Mouse (Mus musculus) liver, embryonic 14.5 days (tissue): ENCODE measurements around the gene Gm5475. TPM values are rescaled to one million over a fixed set of nuclear protein-coding genes. Genes with fewer than 3 reads are reported as not detected.
A peak's percentile ranks its signal among the peaks of the same experiment; 100 is the strongest.

Experiments used
- ATAC-seq: fragments of 200-750 bp; cut with Nextera tagmentation; 2 replicates; pipeline ENCODE4 v1.8.0; 2017; ENCODE audit warnings: moderate number of reproducible peaks, mild to moderate bottlenecking, moderate library complexity; ENCODE audit not compliant: insufficient read depth
- DNase-seq, 3 experiments: peaks; one replicate each; pipeline ENCODE4 v3.0.0-alpha.2; 2012 to 2013; ENCODE audit warnings: low read depth in 3 of 3, low spot score in 3 of 3
- H3K27ac ChIP-seq: fragments of 300-500 bp; sonication (generic); 2 replicates; pipeline ENCODE4 v1.5.1; 2014; ENCODE audit warnings: moderate library complexity, mild to moderate bottlenecking, control low read depth, inconsistent platforms
- H3K27me3 ChIP-seq: fragments of 300-500 bp; sonication (generic); 2 replicates; pipeline ENCODE4 v1.6.1; 2014; ENCODE audit warnings: mild to moderate bottlenecking, low read length, moderate library complexity; ENCODE audit not compliant: control insufficient read depth, insufficient read depth
- H3K36me3 ChIP-seq: fragments of 300-500 bp; sonication (generic); replicated peaks from 2 replicates; pipeline ENCODE4 v1.6.1; 2014; ENCODE audit warnings: low read depth; ENCODE audit not compliant: control insufficient read depth, insufficient read depth
- H3K4me1 ChIP-seq, 2 experiments: fragments of 200-500 bp in 1 of 2; fragments of 300-500 bp in 1 of 2; sonication (generic) in 1 of 2; replicated peaks; 2 replicates each; pipeline ENCODE4 v1.6.1; 2012 to 2014; ENCODE audit warnings: antibody characterized with exemption in 1 of 2, inconsistent platforms in 1 of 2, low read length in 1 of 2; ENCODE audit not compliant: control insufficient read depth in 2 of 2, insufficient read depth in 2 of 2
- H3K4me2 ChIP-seq: fragments of 300-500 bp; sonication (generic); 2 replicates; pipeline ENCODE4 v1.6.1; 2014; ENCODE audit warnings: low read depth, mild to moderate bottlenecking, control low read depth, moderate library complexity
- H3K4me3 ChIP-seq, 2 experiments: fragments of 200-500 bp in 1 of 2; fragments of 300-500 bp in 1 of 2; sonication (generic) in 1 of 2; 2 replicates each; pipeline ENCODE4 v1.5.1; 2012 to 2014; ENCODE audit warnings: low read depth in 2 of 2, low read length in 2 of 2, mild to moderate bottlenecking in 2 of 2, control low read depth in 1 of 2, inconsistent platforms in 1 of 2, moderate library complexity in 1 of 2; ENCODE audit not compliant: insufficient read depth in 1 of 2
- H3K9ac ChIP-seq: fragments of 300-500 bp; sonication (generic); replicated peaks from 2 replicates; pipeline ENCODE4 v1.6.1; 2014; ENCODE audit warnings: mild to moderate bottlenecking, control low read depth, moderate library complexity
- H3K9me3 ChIP-seq: fragments of 300-500 bp; sonication (generic); 2 replicates; pipeline ENCODE4 v1.6.1; 2016; ENCODE audit warnings: low read length, mixed read lengths; ENCODE audit not compliant: control insufficient read depth
- CTCF ChIP-seq: IDR thresholded peaks from 2 replicates; pipeline ENCODE4 v1.5.1; 2016; ENCODE audit warnings: antibody characterized with exemption, low read depth, control low read depth
- EP300 ChIP-seq: IDR thresholded peaks from 2 replicates; pipeline ENCODE4 v1.6.1; 2016; ENCODE audit warnings: antibody characterized with exemption, low read depth
- WGBS: fragments of 180-500 bp; shearing (Covaris S2); extraction: QIAGEN DNeasy Blood & Tissue Kit; methylation state at CpG from one replicate; pipeline ENCODE4 v1.1.7; 2014; ENCODE audit not compliant: insufficient replicate concordance; 5-methylcytosine and 5-hydroxymethylcytosine counted together
- polyA plus RNA-seq, 2 experiments: library from polyadenylated mRNA; depleted of rRNA in 1 of 2; stranded (reverse) in 1 of 2; unstranded in 1 of 2; fragments of >200 nt; fragmentation: Nextera tagmentation in 1 of 2; extraction: Ambion mirVana in 1 of 2; gene quantifications; 2 replicates each; pipeline versions ENCODE4 v1.2.1 to v1.2.3; 2012 to 2014

Gene Gm5475
- polyA plus RNA-seq, 2 experiments: 0.01 TPM; not detected in 1

DNA sequence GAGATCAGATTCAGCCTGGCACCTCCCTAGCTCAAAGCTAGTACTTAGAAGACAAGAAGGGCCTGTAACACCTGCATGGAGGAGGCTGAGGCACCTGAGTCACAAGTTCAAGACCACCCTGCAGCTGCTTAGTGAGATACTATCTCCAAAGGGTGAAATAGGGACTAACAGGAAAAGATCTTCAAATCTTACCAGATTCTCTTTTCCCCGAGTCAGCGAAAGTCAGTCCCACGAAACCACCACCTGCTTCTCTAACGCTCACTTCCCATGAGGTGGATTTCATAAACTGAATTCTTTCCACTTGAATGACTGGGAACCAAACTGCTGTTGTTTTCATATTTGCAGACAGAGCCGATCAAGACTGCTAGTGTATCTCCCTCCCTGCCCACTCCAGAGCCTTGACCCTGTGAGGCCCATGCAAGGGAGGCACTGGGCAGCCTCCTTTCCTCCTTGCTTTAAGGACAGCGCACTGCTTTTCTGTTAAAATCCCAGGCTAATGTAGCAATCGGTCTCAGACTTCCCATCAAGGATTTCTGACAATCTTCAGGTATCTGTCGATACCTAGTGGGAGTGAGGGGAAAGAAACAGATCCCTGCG lies 4.0 kb upstream of the Gm5475 start:
- H3K27me3 ChIP-seq: no peaks in the 10 kb centered on the region
- no peaks in the 10 kb centered on the region for H3K9me3 ChIP-seq
- no peak for TF ChIP-seq CTCF
- TF ChIP-seq EP300: no peak
- H3K4me3 ChIP-seq: peak overlapping the region; percentile 15 to 100; a peak in 3 of 4 replicates
- H3K9ac ChIP-seq: peak overlapping the region; percentile 86
- H3K4me2 ChIP-seq: peak overlapping the region; percentile 100
- peaks cover 42 to 68% of the 10 kb centered on the region in 2 experiments for H3K4me1 ChIP-seq
- H3K36me3 ChIP-seq: peaks cover 12% of the 10 kb centered on the region
- whole genome bisulfite sequencing: 59% methylated on average over 9 of the region's 9 CpGs
- H3K27ac ChIP-seq: peak overlapping the region; percentile 60
- ATAC-seq (no peak), DNase-seq (no peak)

DNA sequence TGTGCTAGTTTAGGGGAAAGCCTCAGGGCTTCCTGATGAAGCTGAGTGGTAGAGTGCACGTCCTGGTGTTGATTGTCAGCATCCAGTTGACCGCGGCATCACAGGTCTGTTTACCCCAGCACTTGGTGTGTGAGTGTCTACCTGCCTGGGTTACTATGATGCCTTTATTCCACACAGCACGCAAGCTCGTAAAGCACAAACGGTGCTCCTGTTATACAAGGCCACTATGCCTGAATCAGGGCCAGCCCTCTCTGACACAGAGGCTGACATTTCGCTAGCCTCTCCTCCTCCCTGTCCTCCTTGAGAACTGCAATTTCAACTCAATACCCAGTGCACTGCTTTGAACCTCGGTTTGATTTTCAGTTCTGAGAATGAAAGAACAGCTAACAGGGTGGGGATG lies 2.6 kb upstream of the Gm5475 start:
- Histone ChIP-seq H3K9ac (peak overlapping the region; percentile 86), H3K4me2 (peak overlapping the region; percentile 100), H3K27me3 (peaks cover 5% of the 10 kb centered on the region), H3K36me3 (peaks cover 12% of the 10 kb centered on the region), H3K9me3 (no peaks in the 10 kb centered on the region), H3K4me1 (peaks cover 45 to 61% of the 10 kb centered on the region in 2 experiments), H3K27ac (peak overlapping the region; percentile 97), H3K4me3 (peak overlapping the region; percentile 57 to 100)
- TF ChIP-seq CTCF: no peak
- no peak for TF ChIP-seq EP300
- 0 out of 2 replicates have a peak, but pooled peaks have one; percentile 2 for ATAC-seq
- 36% methylated on average over 8 of the region's 8 CpGs for WGBS
- DNase-seq: no peak

DNA sequence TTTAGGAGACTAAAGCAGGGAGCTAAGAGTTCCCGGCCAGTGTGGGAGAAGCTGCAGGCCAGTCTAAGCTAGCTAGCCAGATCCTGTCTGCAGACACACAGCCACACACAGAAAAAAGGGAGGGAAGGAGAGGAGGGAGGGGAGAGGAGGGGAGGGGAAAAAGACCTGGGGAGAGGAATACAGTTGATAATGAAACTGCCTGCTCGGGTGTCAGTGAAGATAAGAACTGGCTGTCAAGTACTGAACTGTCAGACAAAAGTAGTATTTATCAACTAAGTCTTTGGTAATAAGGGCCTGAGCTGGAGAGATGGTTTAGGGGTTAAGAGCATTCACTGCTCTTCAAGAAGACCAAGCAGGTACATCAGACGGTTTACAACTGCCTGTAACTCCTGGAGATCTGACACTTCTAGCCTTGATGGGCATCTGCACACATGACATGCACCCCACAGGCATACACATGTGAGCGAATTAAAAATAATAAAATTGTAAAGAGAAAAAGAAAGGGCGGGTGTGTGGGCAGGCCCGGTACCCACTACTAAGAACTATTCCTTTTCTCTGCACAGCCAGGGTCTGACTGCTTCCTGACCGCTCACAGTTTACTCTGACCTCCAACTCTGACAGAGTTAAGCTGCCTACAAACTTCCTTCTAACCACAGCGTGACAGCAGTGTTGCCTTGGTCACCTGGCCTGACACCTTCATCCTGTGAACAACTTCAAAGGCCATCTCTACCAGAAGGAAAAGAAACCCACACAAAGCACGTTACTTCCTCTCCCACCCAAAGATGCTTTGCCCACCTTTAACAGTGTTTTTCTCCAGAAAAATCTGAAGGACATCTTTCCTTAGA lies 1.8 kb upstream of the Gm5475 start:
- DNase-seq: peak; percentile 79 to 85 (median 81)
- H3K27ac ChIP-seq: peak overlapping the region; percentile 97
- H3K4me1 ChIP-seq: peaks cover 45 to 57% of the 10 kb centered on the region in 2 experiments

DNA sequence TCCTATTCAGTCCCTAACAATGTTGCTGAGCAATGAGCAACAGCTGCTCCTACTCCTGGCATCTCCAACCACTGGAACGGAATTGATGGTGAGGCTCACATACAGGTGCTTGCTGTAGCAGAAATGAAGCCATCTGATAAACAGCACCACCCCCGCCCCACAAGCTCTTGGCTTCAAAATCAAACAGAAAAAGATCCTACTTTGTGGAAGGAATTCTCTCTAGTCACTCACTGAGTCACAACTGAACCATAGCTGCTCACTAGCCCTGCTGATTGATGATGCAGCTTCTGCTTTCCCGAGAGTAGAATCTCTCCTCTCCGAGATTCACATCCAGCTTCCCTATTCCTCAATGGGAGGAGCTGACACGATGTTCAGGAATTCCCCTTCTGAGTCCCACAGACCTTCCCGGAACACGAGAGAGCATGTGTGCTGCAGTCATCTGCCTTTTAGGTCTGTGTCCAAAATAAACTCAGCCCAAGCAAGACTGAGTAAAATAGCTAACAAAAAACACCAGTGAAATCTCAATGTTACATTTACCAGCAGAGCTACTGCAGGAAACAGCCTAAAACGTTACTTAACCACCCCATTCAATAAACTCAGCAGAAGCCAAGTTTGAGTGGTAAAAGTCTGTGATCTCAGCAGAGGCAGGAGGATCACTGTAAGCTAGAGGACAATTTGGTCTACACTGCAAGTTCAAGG lies 739 bp upstream of the Gm5475 start:
- ATAC-seq (no peak), DNase-seq (no peak)
- Histone ChIP-seq H3K27me3 (peaks cover 12% of the 10 kb centered on the region), H3K9me3 (no peaks in the 10 kb centered on the region), H3K27ac (peak overlapping the region; percentile 97), H3K4me2 (peak overlapping the region; percentile 100), H3K36me3 (peaks cover 12% of the 10 kb centered on the region), H3K4me3 (peak overlapping the region; percentile 72 to 100), H3K4me1 (peaks cover 45 to 52% of the 10 kb centered on the region in 2 experiments), H3K9ac (peak overlapping the region; percentile 99)
- 10% methylated on average over 8 of the region's 8 CpGs for WGBS
- TF ChIP-seq CTCF (no peak), EP300 (no peak)

More for the DNA sequence above, 1.8 kb upstream of the Gm5475 start:
- H3K4me3 ChIP-seq: peak overlapping the region; percentile 57 to 100
- WGBS: 11% methylated on average over 9 of the region's 9 CpGs
- TF ChIP-seq CTCF (no peak), EP300 (peak; percentile 97)
- ATAC-seq: peak; percentile 78
- peak overlapping the region; percentile 100 for H3K4me2 ChIP-seq
- H3K36me3 ChIP-seq: peaks cover 12% of the 10 kb centered on the region
- H3K27me3 ChIP-seq: peaks cover 12% of the 10 kb centered on the region
- H3K9me3 ChIP-seq: no peaks in the 10 kb centered on the region
- H3K9ac ChIP-seq: peak overlapping the region; percentile 99
